Mouse (Mus musculus): Measurements from ENCODE around the gene Fggy. TPM values are rescaled to one million over a fixed set of nuclear protein-coding genes. Genes with fewer than 3 reads are reported as not detected.

Gene Fggy
- polyA plus RNA-seq, 2 experiments, result 14.9 to 19.3 TPM

DNA sequence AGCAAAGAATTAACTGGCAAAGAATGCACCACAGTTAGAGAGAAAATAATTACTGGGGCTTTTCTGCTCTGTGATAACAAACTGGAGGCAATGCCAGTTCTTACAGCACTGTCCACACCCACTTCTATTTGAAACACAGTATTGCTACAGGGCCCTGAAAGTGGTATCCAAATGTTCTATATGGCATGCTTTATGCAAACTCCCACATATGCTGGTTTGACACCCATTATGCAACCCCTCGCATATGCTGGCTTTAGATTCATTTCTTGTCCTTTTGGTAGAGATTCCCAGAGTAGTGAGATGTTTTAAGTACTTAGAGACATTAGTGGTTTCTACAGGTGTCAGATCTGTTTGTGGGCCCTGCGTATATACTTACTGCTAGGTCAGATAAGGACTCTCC, 109.6 kb downstream of the Fggy start:
- no peak overlapping the region for H3K9ac ChIP-seq (replicated peaks)
- ATAC-seq (ENCODE audit: insufficient read depth) (no peak), DNase-seq (ENCODE audit: low read depth in 3 of 3, low spot score in 3 of 3) (no peak)
- no peak overlapping the region for H3K27ac ChIP-seq
- H3K4me2 ChIP-seq (ENCODE audit: low read depth), result no peak overlapping the region
- TF ChIP-seq EP300 (IDR thresholded peaks at IDR 0.05; ENCODE audit: low read depth), result no peak
- TF ChIP-seq CTCF (IDR thresholded peaks at IDR 0.05; ENCODE audit: low read depth), result no peak
- H3K9me3 ChIP-seq (ENCODE audit: control insufficient read depth, low read length), result no peaks in the 10 kb centered on the region
- no peaks in the 10 kb centered on the region for H3K36me3 ChIP-seq (replicated peaks; ENCODE audit: control insufficient read depth, insufficient read depth, low read depth)
- H3K4me3 ChIP-seq (ENCODE audit: insufficient read depth in 1 of 2, low read depth in 2 of 2, low read length in 2 of 2), result no peak overlapping the region
- H3K27me3 ChIP-seq (ENCODE audit: control insufficient read depth, insufficient read depth, low read length), result no peaks in the 10 kb centered on the region
- 58% methylated on average over 2 of the region's 2 CpGs for WGBS (ENCODE audit: insufficient replicate concordance)
- no peaks in the 10 kb centered on the region for H3K4me1 ChIP-seq (replicated peaks; ENCODE audit: control insufficient read depth in 2 of 2, insufficient read depth in 2 of 2, low read length in 1 of 2)

DNA sequence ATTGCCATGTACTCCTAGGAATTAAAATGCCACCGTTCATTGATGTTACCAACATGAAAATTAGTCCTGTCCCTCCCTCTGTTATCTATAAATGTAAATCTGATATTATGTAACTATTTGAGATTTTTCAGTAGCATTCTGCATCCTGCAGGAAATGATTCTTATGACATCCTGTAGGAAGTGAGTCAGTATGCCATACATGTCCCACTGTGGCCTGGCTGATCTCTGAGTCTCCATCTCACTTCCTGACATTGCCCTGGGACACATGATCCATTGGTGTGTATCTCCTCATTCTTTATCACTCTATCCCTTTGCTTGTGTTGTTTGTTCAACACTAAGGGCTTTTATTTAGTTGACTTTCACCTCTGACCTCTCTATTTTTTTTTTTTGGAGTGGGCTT, 110.3 kb downstream of the Fggy start:
- Histone ChIP-seq H3K4me3 (ENCODE audit: insufficient read depth in 1 of 2, low read depth in 2 of 2, low read length in 2 of 2) (no peak overlapping the region), H3K4me1 (replicated peaks; ENCODE audit: control insufficient read depth in 2 of 2, insufficient read depth in 2 of 2, low read length in 1 of 2) (no peaks in the 10 kb centered on the region), H3K36me3 (replicated peaks; ENCODE audit: control insufficient read depth, insufficient read depth, low read depth) (no peaks in the 10 kb centered on the region)

DNA sequence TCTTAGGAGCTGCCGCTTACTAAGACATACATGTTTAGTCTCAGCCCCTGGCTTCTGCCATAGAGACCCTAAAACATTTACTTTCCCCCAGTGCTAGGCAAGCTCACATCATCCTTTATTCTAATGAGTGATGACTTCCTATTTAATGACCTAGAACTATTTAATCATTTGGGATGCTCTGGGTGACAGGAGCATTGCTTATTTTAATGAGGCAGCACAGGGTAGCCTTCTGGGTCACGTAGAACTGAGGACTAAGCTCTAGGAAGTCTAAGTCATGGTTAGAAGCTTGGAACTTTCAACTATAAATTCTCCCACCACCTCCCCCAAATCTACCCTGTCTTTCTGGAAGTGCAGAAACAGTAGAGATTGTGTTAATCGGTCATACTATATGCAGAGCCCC, 111.2 kb downstream of the Fggy start:
- no peak for DNase-seq (ENCODE audit: low read depth in 3 of 3, low spot score in 3 of 3)
- 65% methylated on average over 3 of the region's 3 CpGs for WGBS (ENCODE audit: insufficient replicate concordance)
- Histone ChIP-seq H3K36me3 (replicated peaks; ENCODE audit: control insufficient read depth, insufficient read depth, low read depth) (no peaks in the 10 kb centered on the region), H3K9me3 (ENCODE audit: control insufficient read depth, low read length) (no peaks in the 10 kb centered on the region), H3K4me3 (ENCODE audit: insufficient read depth in 1 of 2, low read depth in 2 of 2, low read length in 2 of 2) (no peak overlapping the region), H3K27ac (no peak overlapping the region), H3K27me3 (ENCODE audit: control insufficient read depth, insufficient read depth, low read length) (no peaks in the 10 kb centered on the region), H3K4me2 (ENCODE audit: low read depth) (no peak overlapping the region), H3K4me1 (replicated peaks; ENCODE audit: control insufficient read depth in 2 of 2, insufficient read depth in 2 of 2, low read length in 1 of 2) (no peaks in the 10 kb centered on the region), H3K9ac (replicated peaks) (no peak overlapping the region)
- no peak for ATAC-seq (ENCODE audit: insufficient read depth)
- TF ChIP-seq CTCF (IDR thresholded peaks at IDR 0.05; ENCODE audit: low read depth) (no peak), EP300 (IDR thresholded peaks at IDR 0.05; ENCODE audit: low read depth) (no peak)

More for the DNA sequence above, 110.3 kb downstream of the Fggy start:
- H3K9ac ChIP-seq (replicated peaks), result no peak overlapping the region
- no peaks in the 10 kb centered on the region for H3K27me3 ChIP-seq (ENCODE audit: control insufficient read depth, insufficient read depth, low read length)
- DNase-seq (ENCODE audit: low read depth in 3 of 3, low spot score in 3 of 3), result no peak
- ATAC-seq (ENCODE audit: insufficient read depth), result no peak
- TF ChIP-seq CTCF (IDR thresholded peaks at IDR 0.05; ENCODE audit: low read depth) (no peak), EP300 (IDR thresholded peaks at IDR 0.05; ENCODE audit: low read depth) (no peak)
- no peak overlapping the region for H3K27ac ChIP-seq
- whole genome bisulfite sequencing (ENCODE audit: insufficient replicate concordance), result 68% methylated on average over 1 of the region's 1 CpGs
- H3K4me2 ChIP-seq (ENCODE audit: low read depth), result no peak overlapping the region
- no peaks in the 10 kb centered on the region for H3K9me3 ChIP-seq (ENCODE audit: control insufficient read depth, low read length)

DNA sequence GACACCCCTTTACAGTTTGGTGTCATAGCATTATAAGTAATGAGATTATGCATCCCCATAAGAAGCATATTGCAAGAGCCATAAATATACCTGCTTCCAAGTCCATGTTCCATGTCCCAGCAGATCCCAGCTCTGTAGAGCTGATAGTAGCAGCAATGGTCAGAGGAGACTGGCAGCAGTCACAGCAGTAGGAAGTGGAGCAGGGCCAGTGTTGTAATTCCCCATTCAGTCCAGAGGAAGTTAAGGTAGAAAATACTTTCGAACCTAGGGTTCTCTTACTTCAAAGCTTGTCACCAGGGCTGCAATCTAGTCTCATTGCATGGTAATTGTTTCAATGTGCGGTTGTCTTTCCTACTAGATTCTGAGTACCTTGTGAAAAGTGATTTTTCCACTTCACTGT, 112.0 kb downstream of the Fggy start:
- Histone ChIP-seq H3K9me3 (ENCODE audit: control insufficient read depth, low read length) (no peaks in the 10 kb centered on the region), H3K9ac (replicated peaks) (no peak overlapping the region), H3K4me1 (replicated peaks; ENCODE audit: control insufficient read depth in 2 of 2, insufficient read depth in 2 of 2, low read length in 1 of 2) (no peaks in the 10 kb centered on the region), H3K4me2 (ENCODE audit: low read depth) (no peak overlapping the region), H3K36me3 (replicated peaks; ENCODE audit: control insufficient read depth, insufficient read depth, low read depth) (no peaks in the 10 kb centered on the region), H3K4me3 (ENCODE audit: insufficient read depth in 1 of 2, low read depth in 2 of 2, low read length in 2 of 2) (no peak overlapping the region), H3K27me3 (ENCODE audit: control insufficient read depth, insufficient read depth, low read length) (no peaks in the 10 kb centered on the region), H3K27ac (no peak overlapping the region)
- DNase-seq (ENCODE audit: low read depth in 3 of 3, low spot score in 3 of 3) (no peak), ATAC-seq (ENCODE audit: insufficient read depth) (no peak)
- TF ChIP-seq CTCF (IDR thresholded peaks at IDR 0.05; ENCODE audit: low read depth), result no peak
- no peak for TF ChIP-seq EP300 (IDR thresholded peaks at IDR 0.05; ENCODE audit: low read depth)
- 45% methylated on average over 2 of the region's 2 CpGs for WGBS (ENCODE audit: insufficient replicate concordance)

DNA sequence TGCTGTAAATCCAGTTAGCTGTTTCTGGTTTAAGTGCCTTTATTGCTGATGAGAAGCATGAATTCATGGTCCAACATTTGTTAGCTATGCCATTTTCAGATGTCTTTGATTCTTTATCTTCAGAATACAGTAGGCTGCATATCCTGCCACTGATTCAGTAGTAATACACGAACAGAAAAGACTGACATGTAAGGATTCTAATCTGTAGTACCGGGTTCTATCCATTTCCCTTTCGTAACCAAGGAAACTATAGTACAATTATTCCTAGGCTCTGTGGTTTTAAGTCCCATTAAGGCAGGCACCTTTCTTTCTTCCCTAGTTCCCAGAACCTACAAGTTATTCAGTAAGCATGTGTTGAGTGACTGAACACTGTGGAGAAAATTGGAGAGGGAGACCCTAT, 113.3 kb downstream of the Fggy start:
- no peak for ATAC-seq (ENCODE audit: insufficient read depth)
- no peak overlapping the region for H3K27ac ChIP-seq
- no peaks in the 10 kb centered on the region for H3K27me3 ChIP-seq (ENCODE audit: control insufficient read depth, insufficient read depth, low read length)
- 27% methylated on average over 3 of the region's 3 CpGs for WGBS (ENCODE audit: insufficient replicate concordance)
- H3K9ac ChIP-seq (replicated peaks), result no peak overlapping the region
- H3K4me1 ChIP-seq (replicated peaks; ENCODE audit: control insufficient read depth in 2 of 2, insufficient read depth in 2 of 2, low read length in 1 of 2), result no peaks in the 10 kb centered on the region
- TF ChIP-seq CTCF (IDR thresholded peaks at IDR 0.05; ENCODE audit: low read depth) (no peak), EP300 (IDR thresholded peaks at IDR 0.05; ENCODE audit: low read depth) (no peak)
- no peaks in the 10 kb centered on the region for H3K9me3 ChIP-seq (ENCODE audit: control insufficient read depth, low read length)
- no peaks in the 10 kb centered on the region for H3K36me3 ChIP-seq (replicated peaks; ENCODE audit: control insufficient read depth, insufficient read depth, low read depth)
- H3K4me3 ChIP-seq (ENCODE audit: insufficient read depth in 1 of 2, low read depth in 2 of 2, low read length in 2 of 2), result no peak overlapping the region
- H3K4me2 ChIP-seq (ENCODE audit: low read depth), result no peak overlapping the region
- DNase-seq (ENCODE audit: low read depth in 3 of 3, low spot score in 3 of 3), result no peak

Data from liver, embryonic 14.5 days (tissue).